Mouse (Mus musculus) adrenal gland, postnatal 25 days (tissue): Measurements from ENCODE around the gene Myom1. TPM values are rescaled to one million over a fixed set of nuclear protein-coding genes. Genes with fewer than 3 reads are reported as not detected.

Source experiments
- DNase-seq: peaks from one replicate; pipeline ENCODE4 v3.0.0; 2021; ENCODE audit warnings: mixed read lengths
- total RNA-seq: library from RNA; stranded (reverse); gene quantifications from 2 replicates; pipeline ENCODE4 v1.2.3, GENCODE M21; 2021

Gene Myom1
- total RNA-seq, 1 experiment from 2014 or later, result 4.6 TPM

GRCm38 (mm10) chr17:71059213-71059612 is 56.8 kb downstream of the Myom1 start:
- DNase-seq, result no peak

- no peak for DNase-seq
These were observed 59.7 kb downstream of the Myom1 start for GRCm38 (mm10) chr17:71062049-71062560.

- no peak for DNase-seq
These were observed 60.6 kb downstream of the Myom1 start for GRCm38 (mm10) chr17:71062870-71063602.

- DNase-seq, result no peak
These were observed 62.1 kb downstream of the Myom1 start for GRCm38 (mm10) chr17:71064463-71065014.

GRCm38 (mm10) chr17:71065127-71065526 is 62.7 kb downstream of the Myom1 start:
- DNase-seq, result no peak

- DNase-seq, result no peak
These were observed 66.7 kb downstream of the Myom1 start for GRCm38 (mm10) chr17:71069176-71069575.

GRCm38 (mm10) chr17:71071958-71072357 is 69.5 kb downstream of the Myom1 start:
- DNase-seq, result no peak

- no peak for DNase-seq
These were observed 72.0 kb downstream of the Myom1 start for GRCm38 (mm10) chr17:71074386-71074785.

- DNase-seq, result no peak
These were observed 79.6 kb downstream of the Myom1 start for GRCm38 (mm10) chr17:71081986-71082385.

- DNase-seq, result no peak
These were observed 84.5 kb downstream of the Myom1 start for GRCm38 (mm10) chr17:71086969-71087368.

- DNase-seq, result no peak
These were observed 85.1 kb downstream of the Myom1 start for GRCm38 (mm10) chr17:71087396-71088153.

GRCm38 (mm10) chr17:71088154-71088521 is 85.7 kb downstream of the Myom1 start:
- no peak for DNase-seq

GRCm38 (mm10) chr17:71088991-71089434 is 86.6 kb downstream of the Myom1 start:
- DNase-seq, result no peak

- DNase-seq, result no peak
These were observed 87.5 kb downstream of the Myom1 start for GRCm38 (mm10) chr17:71089781-71090480.

- no peak for DNase-seq
These were observed 88.6 kb downstream of the Myom1 start for GRCm38 (mm10) chr17:71091024-71091423.

GRCm38 (mm10) chr17:71092341-71092740 is 89.9 kb downstream of the Myom1 start:
- DNase-seq, result no peak

- DNase-seq, result no peak
These were observed 91.4 kb downstream of the Myom1 start for GRCm38 (mm10) chr17:71093793-71094192.

GRCm38 (mm10) chr17:71094438-71094837 is 92.0 kb downstream of the Myom1 start:
- no peak for DNase-seq

GRCm38 (mm10) chr17:71096557-71097208 is 94.2 kb downstream of the Myom1 start:
- DNase-seq, result no peak

- no peak for DNase-seq
These were observed 94.8 kb downstream of the Myom1 start for GRCm38 (mm10) chr17:71097209-71097597.

- DNase-seq, result no peak
These were observed 96.2 kb downstream of the Myom1 start for GRCm38 (mm10) chr17:71098606-71099005.
